Mouse (Mus musculus): ENCODE data around the gene Gm11111. TPM values are rescaled to one million over a fixed set of nuclear protein-coding genes. Genes with fewer than 3 reads are reported as not detected.
"Not testable (repeated sequence)": the region's sequence is repeated elsewhere in the genome, so short reads cannot be mapped to it uniquely, and the experiment has no call there.

Gm11111 gene
- not detected in 2 replicates for polyA plus RNA-seq (2015; fragmentation: Nextera tagmentation; extraction: Ambion mirVana)

GRCm38 (mm10) chr5:98552395-98552794 lies at the start of gene Gm11111:
Gm11111 (plus strand) TSS chr5:98552695.
- no peak for DNase-seq (ENCODE audit: low spot score)

- DNase-seq (ENCODE audit: low spot score), result no peak
These were observed 36.3 kb upstream of the Gm11111 start for GRCm38 (mm10) chr5:98516214-98516613.

- no peak for DNase-seq (ENCODE audit: low spot score)
These were observed 32.4 kb upstream of the Gm11111 start for GRCm38 (mm10) chr5:98520118-98520517.

- DNase-seq (ENCODE audit: low spot score), result no peak
These were observed 30.1 kb upstream of the Gm11111 start for GRCm38 (mm10) chr5:98522270-98522977.

GRCm38 (mm10) chr5:98523050-98523449 lies 29.4 kb upstream of the Gm11111 start:
- DNase-seq (ENCODE audit: low spot score), result no peak

GRCm38 (mm10) chr5:98523783-98524182 lies 28.7 kb upstream of the Gm11111 start:
- DNase-seq (ENCODE audit: low spot score), result no peak

- DNase-seq (ENCODE audit: low spot score), result no peak
These were observed 11.2 kb upstream of the Gm11111 start for GRCm38 (mm10) chr5:98541333-98541732.

- no peak for DNase-seq (ENCODE audit: low spot score)
These were observed 2.2 kb upstream of the Gm11111 start for GRCm38 (mm10) chr5:98550285-98550684.

- no peak for DNase-seq (ENCODE audit: low spot score)
These were observed 1.6 kb upstream of the Gm11111 start for GRCm38 (mm10) chr5:98550873-98551272.

- DNase-seq (ENCODE audit: low spot score), result no peak
These were observed 511 bp downstream of the Gm11111 start for GRCm38 (mm10) chr5:98552811-98553601.

- DNase-seq (ENCODE audit: low spot score), result no peak
These were observed 8.8 kb downstream of the Gm11111 start for GRCm38 (mm10) chr5:98561301-98561700.

GRCm38 (mm10) chr5:98562806-98563205 lies 10.3 kb downstream of the Gm11111 start:
- no peak for DNase-seq (ENCODE audit: low spot score)

- no peak for DNase-seq (ENCODE audit: low spot score)
These were observed 11.3 kb downstream of the Gm11111 start for GRCm38 (mm10) chr5:98563801-98564200.

GRCm38 (mm10) chr5:98566461-98567193 lies 14.1 kb downstream of the Gm11111 start:
- DNase-seq (ENCODE audit: low spot score), result no peak

GRCm38 (mm10) chr5:98568481-98568880 lies 16.0 kb downstream of the Gm11111 start:
- no peak for DNase-seq (ENCODE audit: low spot score)

- no peak for DNase-seq (ENCODE audit: low spot score)
These were observed 16.6 kb downstream of the Gm11111 start for GRCm38 (mm10) chr5:98569029-98569513.

- DNase-seq (ENCODE audit: low spot score), result no peak
These were observed 19.9 kb downstream of the Gm11111 start for GRCm38 (mm10) chr5:98572392-98572791.

- DNase-seq (ENCODE audit: low spot score), result no peak
These were observed 22.4 kb downstream of the Gm11111 start for GRCm38 (mm10) chr5:98574711-98575470.

- no peak for DNase-seq (ENCODE audit: low spot score)
These were observed 23.0 kb downstream of the Gm11111 start for GRCm38 (mm10) chr5:98575471-98575834.

- DNase-seq (ENCODE audit: low spot score), result not testable (repeated sequence)
These were observed 24.0 kb downstream of the Gm11111 start for GRCm38 (mm10) chr5:98576538-98576937.

- no peak for DNase-seq (ENCODE audit: low spot score)
These were observed 25.9 kb downstream of the Gm11111 start for GRCm38 (mm10) chr5:98578398-98578797.
